Mouse (Mus musculus): ENCODE results near the gene Nfkb1. TPM values are rescaled to one million over a fixed set of nuclear protein-coding genes. Genes with fewer than 3 reads are reported as not detected.

The Nfkb1 gene
- polyA plus RNA-seq, 1 experiment from 2014 or later = 25.4 TPM

DNA sequence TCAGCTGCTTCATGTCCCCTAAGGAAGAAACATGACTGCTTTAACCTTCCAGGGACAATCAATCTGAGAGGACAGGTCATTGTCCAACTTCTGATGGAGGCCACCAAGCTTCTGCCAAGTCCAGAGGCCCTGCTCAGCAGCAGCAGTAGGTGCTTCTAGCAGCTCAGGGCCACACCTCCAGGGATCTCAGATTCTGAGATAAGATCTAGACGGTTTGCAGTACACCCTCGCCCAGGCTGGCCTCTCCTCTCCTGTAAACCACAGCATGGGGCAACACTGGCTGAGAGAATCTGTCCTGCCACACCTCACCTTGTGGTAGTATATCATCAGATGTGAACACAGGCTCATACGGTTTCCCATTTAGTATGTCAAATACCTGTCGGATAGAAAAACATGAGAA lies 100.9 kb downstream of the Nfkb1 start:
- no peak overlapping the region for H3K9ac ChIP-seq (ENCODE audit: low read depth, low read length)
- DNase-seq (ENCODE audit: low spot score) = no peak
- no peak for ATAC-seq (ENCODE audit: low read depth)
- peaks cover 90% of the 10 kb centered on the region for H3K36me3 ChIP-seq (ENCODE audit: control insufficient read depth, insufficient read depth, low read length)
- no peak overlapping the region for H3K27ac ChIP-seq (replicated peaks; ENCODE audit: low read depth, low read length)
- WGBS = 78% methylated on average over 4 of the region's 4 CpGs
- 0 out of 2 replicates have a peak, but pooled peaks cover 4% of the 10 kb centered on the region for H3K4me1 ChIP-seq (ENCODE audit: control insufficient read depth, insufficient read depth, low read length)
- no peak overlapping the region for H3K4me2 ChIP-seq (ENCODE audit: low read depth, low read length)
- no peaks in the 10 kb centered on the region for H3K27me3 ChIP-seq (replicated peaks; ENCODE audit: control insufficient read depth, insufficient read depth, low read length)
- no peak overlapping the region for H3K4me3 ChIP-seq (ENCODE audit: low read depth, low read length)
- no peaks in the 10 kb centered on the region for H3K9me3 ChIP-seq (ENCODE audit: control insufficient read depth, low read length)

DNA sequence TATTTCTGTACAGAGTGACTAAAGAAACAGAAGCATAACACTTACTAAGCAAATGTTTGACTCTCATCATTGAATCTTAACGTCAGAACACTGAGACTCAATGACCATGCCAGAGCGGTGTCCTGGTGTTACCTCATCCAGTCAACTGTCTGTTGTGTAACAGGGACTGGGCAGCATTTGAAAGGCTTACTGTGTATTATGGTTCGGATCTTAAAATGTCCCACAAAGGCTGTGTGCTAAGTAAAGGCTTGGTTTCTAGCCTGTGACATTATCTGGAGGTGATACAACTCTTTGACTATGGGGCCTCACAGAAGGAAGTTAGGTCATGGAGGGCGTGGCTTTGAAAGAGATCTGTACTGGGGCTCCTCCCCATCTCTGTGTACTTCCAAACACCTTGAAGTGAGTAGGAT lies 104.9 kb downstream of the Nfkb1 start:
- Histone ChIP-seq H3K27ac (replicated peaks; ENCODE audit: low read depth, low read length) (no peak overlapping the region), H3K9me3 (ENCODE audit: control insufficient read depth, low read length) (no peaks in the 10 kb centered on the region), H3K4me2 (ENCODE audit: low read depth, low read length) (no peak overlapping the region), H3K9ac (ENCODE audit: low read depth, low read length) (no peak overlapping the region), H3K36me3 (ENCODE audit: control insufficient read depth, insufficient read depth, low read length) (peaks cover 76% of the 10 kb centered on the region), H3K4me3 (ENCODE audit: low read depth, low read length) (no peak overlapping the region), H3K4me1 (ENCODE audit: control insufficient read depth, insufficient read depth, low read length) (peaks cover 11% of the 10 kb centered on the region; the same call in 1 of the 2 replicates), H3K27me3 (replicated peaks; ENCODE audit: control insufficient read depth, insufficient read depth, low read length) (no peaks in the 10 kb centered on the region)
- DNase-seq (ENCODE audit: low spot score) = no peak
- 85% methylated on average over 4 of the region's 4 CpGs for WGBS
- no peak for ATAC-seq (ENCODE audit: low read depth)

DNA sequence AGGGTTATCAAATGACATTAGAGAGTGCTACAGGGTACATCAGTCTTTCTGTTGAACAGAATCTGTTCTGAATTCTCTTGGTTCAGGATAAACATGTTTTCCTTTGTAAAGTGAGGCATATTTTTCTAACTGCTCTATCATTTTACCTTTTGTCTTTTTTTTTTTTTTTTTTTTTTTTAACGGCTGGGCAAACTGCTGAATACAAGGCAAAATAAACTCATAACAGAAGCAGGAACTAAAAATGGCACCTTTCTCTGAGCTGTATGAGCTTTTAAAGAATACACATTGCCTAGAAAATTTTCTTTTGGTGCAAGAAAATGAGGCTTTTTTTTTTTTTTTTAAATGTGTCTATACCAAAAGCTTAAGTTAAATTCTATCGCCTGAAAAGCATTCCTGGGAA lies 105.3 kb downstream of the Nfkb1 start:
- DNase-seq (ENCODE audit: low spot score) (no peak), ATAC-seq (ENCODE audit: low read depth) (no peak)
- H3K4me2 ChIP-seq (ENCODE audit: low read depth, low read length) = no peak overlapping the region
- H3K9ac ChIP-seq (ENCODE audit: low read depth, low read length) = no peak overlapping the region
- H3K27me3 ChIP-seq (replicated peaks; ENCODE audit: control insufficient read depth, insufficient read depth, low read length) = no peaks in the 10 kb centered on the region
- H3K4me3 ChIP-seq (ENCODE audit: low read depth, low read length) = no peak overlapping the region
- H3K36me3 ChIP-seq (ENCODE audit: control insufficient read depth, insufficient read depth, low read length) = peaks cover 72% of the 10 kb centered on the region
- no peak overlapping the region for H3K27ac ChIP-seq (replicated peaks; ENCODE audit: low read depth, low read length)
- H3K9me3 ChIP-seq (ENCODE audit: control insufficient read depth, low read length) = no peaks in the 10 kb centered on the region
- WGBS = 85% methylated on average over 2 of the region's 2 CpGs
- peaks cover 9% of the 10 kb centered on the region; the same call in 1 of the 2 replicates for H3K4me1 ChIP-seq (ENCODE audit: control insufficient read depth, insufficient read depth, low read length)

DNA sequence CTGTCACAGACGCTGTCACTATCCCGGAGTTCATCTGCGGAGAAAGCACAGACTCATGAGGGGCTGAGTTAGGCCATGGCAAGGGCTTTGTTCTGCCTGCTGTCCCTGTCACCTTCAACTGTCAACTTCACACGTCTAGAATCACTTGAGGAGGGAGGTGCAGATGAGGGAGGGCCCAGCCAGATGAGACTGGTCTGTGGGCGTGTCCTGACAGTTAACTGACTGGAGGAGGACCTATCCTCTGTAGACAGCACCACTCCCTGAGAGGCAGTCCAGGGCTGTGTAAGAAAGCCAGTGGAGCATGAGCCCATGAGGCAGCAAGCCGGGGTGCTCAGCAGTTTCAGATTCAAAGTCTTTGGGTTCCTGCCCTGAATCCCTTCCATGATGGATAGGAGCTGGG lies 105.9 kb downstream of the Nfkb1 start:
- H3K27ac ChIP-seq (replicated peaks; ENCODE audit: low read depth, low read length) = no peak overlapping the region
- ATAC-seq (ENCODE audit: low read depth) = 0 out of 2 replicates have a peak, but pooled peaks have one; percentile 35
- H3K36me3 ChIP-seq (ENCODE audit: control insufficient read depth, insufficient read depth, low read length) = peaks cover 66% of the 10 kb centered on the region
- H3K4me3 ChIP-seq (ENCODE audit: low read depth, low read length) = no peak overlapping the region
- WGBS = 68% methylated on average over 6 of the region's 6 CpGs
- H3K27me3 ChIP-seq (replicated peaks; ENCODE audit: control insufficient read depth, insufficient read depth, low read length) = no peaks in the 10 kb centered on the region
- DNase-seq (ENCODE audit: low spot score) = no peak
- H3K4me2 ChIP-seq (ENCODE audit: low read depth, low read length) = no peak overlapping the region
- no peaks in the 10 kb centered on the region for H3K9me3 ChIP-seq (ENCODE audit: control insufficient read depth, low read length)
- H3K4me1 ChIP-seq (ENCODE audit: control insufficient read depth, insufficient read depth, low read length) = peaks cover 10% of the 10 kb centered on the region; the same call in 1 of the 2 replicates
- H3K9ac ChIP-seq (ENCODE audit: low read depth, low read length) = no peak overlapping the region

DNA sequence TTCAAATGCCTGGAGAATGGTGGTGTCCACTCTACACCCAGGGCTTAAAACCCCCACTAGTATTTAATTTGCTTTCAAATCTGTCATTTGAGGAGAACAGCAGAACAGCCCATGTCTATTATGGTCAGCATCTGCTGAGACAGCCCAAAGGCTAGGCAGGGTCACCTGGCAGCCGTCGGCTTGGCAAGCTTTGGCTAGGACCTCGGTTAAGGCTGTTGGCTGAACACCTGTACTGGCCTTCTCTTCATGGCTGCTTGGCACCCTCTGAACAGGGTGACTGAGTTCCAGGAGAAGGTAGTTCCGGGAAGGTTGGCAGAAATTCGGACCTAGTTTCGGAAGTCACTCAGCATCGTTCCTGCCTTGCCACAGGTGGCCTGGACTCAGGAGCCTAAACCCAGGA lies 109.1 kb downstream of the Nfkb1 start:
- H3K27ac ChIP-seq (replicated peaks; ENCODE audit: low read depth, low read length) = no peak overlapping the region
- no peak overlapping the region for H3K4me3 ChIP-seq (ENCODE audit: low read depth, low read length)
- no peaks in the 10 kb centered on the region for H3K9me3 ChIP-seq (ENCODE audit: control insufficient read depth, low read length)
- H3K9ac ChIP-seq (ENCODE audit: low read depth, low read length) = no peak overlapping the region
- H3K27me3 ChIP-seq (replicated peaks; ENCODE audit: control insufficient read depth, insufficient read depth, low read length) = no peaks in the 10 kb centered on the region
- H3K36me3 ChIP-seq (ENCODE audit: control insufficient read depth, insufficient read depth, low read length) = peaks cover 34% of the 10 kb centered on the region
- H3K4me2 ChIP-seq (ENCODE audit: low read depth, low read length) = no peak overlapping the region
- WGBS = 72% methylated on average over 7 of the region's 7 CpGs
- DNase-seq (ENCODE audit: low spot score) = no peak
- no peak for ATAC-seq (ENCODE audit: low read depth)
- H3K4me1 ChIP-seq (ENCODE audit: control insufficient read depth, insufficient read depth, low read length) = peaks cover 14% of the 10 kb centered on the region; the same call in 1 of the 2 replicates

DNA sequence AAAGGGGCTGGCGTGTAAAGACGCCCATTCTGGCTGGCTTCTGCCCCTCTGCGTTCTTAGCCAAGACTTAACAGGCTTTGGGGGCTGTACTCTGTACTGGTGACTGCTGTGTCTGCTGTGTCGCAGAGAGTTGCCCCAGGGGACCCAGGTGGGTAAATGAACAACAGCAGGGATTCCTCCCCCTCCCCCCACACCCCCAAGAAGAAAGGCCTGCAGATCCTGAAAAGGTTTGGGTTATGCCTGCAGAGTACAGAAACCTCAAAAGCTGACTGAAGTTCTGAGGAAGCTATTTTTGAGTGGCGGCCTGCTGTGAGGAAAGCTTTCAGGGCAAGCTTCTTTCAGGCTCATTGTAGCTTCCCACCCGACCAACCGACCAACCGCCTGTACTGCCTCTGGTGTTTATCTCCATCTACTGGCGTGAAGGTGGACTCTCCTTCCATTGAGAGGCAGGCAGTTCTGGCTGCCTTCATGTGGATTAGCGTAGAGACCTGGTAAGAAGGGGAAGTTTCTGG lies 109.7 kb downstream of the Nfkb1 start:
- peaks cover 28% of the 10 kb centered on the region for H3K36me3 ChIP-seq (ENCODE audit: control insufficient read depth, insufficient read depth, low read length)
- H3K9me3 ChIP-seq (ENCODE audit: control insufficient read depth, low read length) = no peaks in the 10 kb centered on the region
- peaks cover 14% of the 10 kb centered on the region; the same call in 1 of the 2 replicates for H3K4me1 ChIP-seq (ENCODE audit: control insufficient read depth, insufficient read depth, low read length)
- ATAC-seq (ENCODE audit: low read depth) = peak; percentile 75
- DNase-seq (ENCODE audit: low spot score) = peak; percentile 78
- WGBS = 17% methylated on average over 10 of the region's 10 CpGs
- no peak overlapping the region for H3K4me3 ChIP-seq (ENCODE audit: low read depth, low read length)
- H3K4me2 ChIP-seq (ENCODE audit: low read depth, low read length) = no peak overlapping the region
- H3K27ac ChIP-seq (replicated peaks; ENCODE audit: low read depth, low read length) = no peak overlapping the region
- no peak overlapping the region for H3K9ac ChIP-seq (ENCODE audit: low read depth, low read length)
- no peaks in the 10 kb centered on the region for H3K27me3 ChIP-seq (replicated peaks; ENCODE audit: control insufficient read depth, insufficient read depth, low read length)

DNA sequence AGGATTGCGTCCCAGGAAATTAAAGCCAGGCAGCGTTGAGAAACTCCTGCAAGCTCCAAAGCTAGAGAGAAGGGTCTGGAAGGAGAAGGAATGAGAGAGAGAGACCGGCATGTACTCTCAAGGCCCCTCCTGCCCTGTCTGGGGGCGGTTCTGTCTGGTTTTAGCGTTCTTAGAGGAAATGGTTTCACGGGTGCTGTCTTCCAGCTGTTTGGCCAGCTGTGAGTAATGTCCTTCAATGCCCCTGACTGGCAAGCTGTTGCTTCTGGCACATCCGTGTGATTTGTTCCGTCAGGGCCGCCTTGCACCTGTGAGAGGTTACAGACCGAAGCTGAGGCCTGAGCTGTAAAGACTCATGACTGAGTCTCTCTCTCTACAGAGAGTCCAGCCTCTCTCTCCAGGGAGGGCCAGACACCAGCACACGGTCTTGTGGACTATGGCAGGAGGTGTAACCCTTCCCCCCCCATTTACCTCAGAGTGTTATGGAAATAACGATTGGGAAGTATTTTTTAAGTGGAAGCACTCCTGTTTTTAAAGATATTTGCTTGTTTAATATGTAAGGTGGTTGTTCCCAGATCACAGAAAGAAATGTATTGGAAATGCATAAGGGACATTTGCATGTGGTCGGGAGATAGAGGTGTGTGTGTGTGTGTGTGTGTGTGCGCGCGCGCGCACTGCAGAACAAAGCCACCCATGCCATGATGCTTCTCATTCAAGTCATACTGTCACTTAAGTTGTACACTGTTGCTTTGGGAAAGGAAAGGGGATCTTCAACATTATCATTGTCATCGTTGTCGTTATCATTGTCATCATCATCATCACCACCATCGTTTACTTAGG lies 110.7 kb downstream of the Nfkb1 start:
- 0 out of 2 replicates have a peak, but pooled peaks have one; percentile 24 for ATAC-seq (ENCODE audit: low read depth)
- peak; percentile 48 for DNase-seq (ENCODE audit: low spot score)
- WGBS = 69% methylated on average over 21 of the region's 21 CpGs

DNA sequence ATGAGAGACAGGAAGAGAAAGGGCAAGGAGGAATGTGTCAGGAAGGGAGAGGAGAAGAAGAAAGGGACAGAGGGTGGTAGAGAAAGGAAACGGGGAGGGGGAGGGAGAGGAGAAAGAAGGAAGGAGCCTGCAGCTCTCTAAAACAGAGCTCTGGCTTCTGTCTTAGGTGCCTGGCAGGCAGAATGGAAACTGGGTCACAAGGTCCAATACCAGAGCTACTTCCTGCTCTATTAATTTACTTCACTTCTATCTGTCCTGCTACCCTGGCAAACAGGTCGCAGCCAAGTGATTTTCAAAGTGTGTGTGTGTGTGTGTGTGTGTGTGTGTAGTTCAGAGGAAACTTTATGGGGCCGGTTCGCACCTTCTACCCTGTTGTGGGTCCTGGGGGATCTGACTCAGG lies 112.2 kb downstream of the Nfkb1 start:
- ATAC-seq (ENCODE audit: low read depth) (no peak), DNase-seq (ENCODE audit: low spot score) (no peak)
- WGBS = 57% methylated on average over 4 of the region's 4 CpGs

More for the DNA sequence above, 110.7 kb downstream of the Nfkb1 start:
- no peaks in the 10 kb centered on the region for H3K9me3 ChIP-seq (ENCODE audit: control insufficient read depth, low read length)
- no peak overlapping the region for H3K27ac ChIP-seq (replicated peaks; ENCODE audit: low read depth, low read length)
- H3K4me3 ChIP-seq (ENCODE audit: low read depth, low read length) = no peak overlapping the region
- H3K36me3 ChIP-seq (ENCODE audit: control insufficient read depth, insufficient read depth, low read length) = peaks cover 21% of the 10 kb centered on the region
- H3K4me1 ChIP-seq (ENCODE audit: control insufficient read depth, insufficient read depth, low read length) = peaks cover 14% of the 10 kb centered on the region; the same call in 1 of the 2 replicates
- no peaks in the 10 kb centered on the region for H3K27me3 ChIP-seq (replicated peaks; ENCODE audit: control insufficient read depth, insufficient read depth, low read length)
- no peak overlapping the region for H3K4me2 ChIP-seq (ENCODE audit: low read depth, low read length)
- H3K9ac ChIP-seq (ENCODE audit: low read depth, low read length) = no peak overlapping the region

More for the DNA sequence above, 112.2 kb downstream of the Nfkb1 start:
- Histone ChIP-seq H3K27ac (replicated peaks; ENCODE audit: low read depth, low read length) (no peak overlapping the region), H3K4me1 (ENCODE audit: control insufficient read depth, insufficient read depth, low read length) (peaks cover 14% of the 10 kb centered on the region; the same call in 1 of the 2 replicates), H3K4me2 (ENCODE audit: low read depth, low read length) (no peak overlapping the region), H3K4me3 (ENCODE audit: low read depth, low read length) (no peak overlapping the region), H3K36me3 (ENCODE audit: control insufficient read depth, insufficient read depth, low read length) (peaks cover 8% of the 10 kb centered on the region), H3K9me3 (ENCODE audit: control insufficient read depth, low read length) (no peaks in the 10 kb centered on the region), H3K9ac (ENCODE audit: low read depth, low read length) (no peak overlapping the region), H3K27me3 (replicated peaks; ENCODE audit: control insufficient read depth, insufficient read depth, low read length) (no peaks in the 10 kb centered on the region)
